Mouse (Mus musculus) urinary bladder, adult 18-20 months (tissue): ENCODE results near the gene Vash2.

Experiments
- DNase-seq, 2 experiments: peaks; one replicate each; pipeline ENCODE4 v3.0.0; 2022; ENCODE audit warnings: low spot score in 2 of 2, mixed read lengths in 2 of 2

Vash2 gene

GRCm38 (mm10) chr1:190976887-190977573 is 2.1 kb downstream of the Vash2 start:
- no peak for DNase-seq

DNA sequence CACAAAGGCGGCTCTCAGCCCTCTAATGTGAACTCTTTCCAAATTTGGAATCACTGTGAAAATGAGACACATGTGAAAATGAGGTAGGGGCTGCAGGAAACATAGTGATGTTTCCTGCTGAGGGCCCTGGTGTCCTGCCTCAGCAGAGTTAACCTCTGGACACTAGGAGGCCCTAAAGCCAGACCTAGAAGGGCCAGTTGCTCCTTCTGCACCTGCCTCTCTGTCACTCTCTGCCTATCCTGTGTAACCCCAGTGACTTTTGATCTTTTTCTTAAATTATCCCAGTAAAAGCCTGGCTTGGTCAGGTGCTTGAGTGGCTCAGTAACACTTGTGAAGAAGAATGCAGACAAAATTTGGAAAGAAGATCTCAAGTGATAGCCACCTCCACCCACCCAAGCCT is 4.3 kb downstream of the Vash2 start:
- DNase-seq = no peak

GRCm38 (mm10) chr1:190974191-190974590 is 4.9 kb downstream of the Vash2 start:
- no peak for DNase-seq

DNA sequence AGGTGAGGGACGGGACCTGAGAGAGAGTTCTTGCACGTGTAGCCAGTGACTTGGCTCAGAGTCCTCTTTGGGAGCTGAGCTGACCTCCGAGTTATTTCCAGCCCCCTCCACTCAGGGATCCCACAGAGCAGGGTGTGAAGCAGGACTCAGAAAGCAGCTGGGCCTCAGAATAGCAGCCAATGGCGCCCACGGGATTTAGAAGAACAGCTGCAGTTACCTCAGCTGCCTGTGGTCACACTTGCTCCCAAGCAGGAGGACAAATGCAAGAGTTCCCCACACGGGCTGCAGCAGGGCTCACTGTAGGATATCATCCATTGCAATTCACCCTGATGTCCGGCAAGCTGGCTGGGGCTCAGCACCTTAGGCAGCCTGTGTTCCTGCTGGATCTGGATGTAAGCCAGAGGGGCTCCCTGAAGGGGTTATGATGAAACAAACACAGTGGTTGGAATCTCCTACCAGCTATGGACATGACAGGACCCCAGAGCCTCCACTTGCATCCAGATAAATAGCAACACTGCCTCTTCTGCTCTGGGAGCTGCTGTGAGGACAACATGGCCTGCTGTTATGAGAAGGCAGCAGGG is 6.4 kb downstream of the Vash2 start:
- no peak for DNase-seq

DNA sequence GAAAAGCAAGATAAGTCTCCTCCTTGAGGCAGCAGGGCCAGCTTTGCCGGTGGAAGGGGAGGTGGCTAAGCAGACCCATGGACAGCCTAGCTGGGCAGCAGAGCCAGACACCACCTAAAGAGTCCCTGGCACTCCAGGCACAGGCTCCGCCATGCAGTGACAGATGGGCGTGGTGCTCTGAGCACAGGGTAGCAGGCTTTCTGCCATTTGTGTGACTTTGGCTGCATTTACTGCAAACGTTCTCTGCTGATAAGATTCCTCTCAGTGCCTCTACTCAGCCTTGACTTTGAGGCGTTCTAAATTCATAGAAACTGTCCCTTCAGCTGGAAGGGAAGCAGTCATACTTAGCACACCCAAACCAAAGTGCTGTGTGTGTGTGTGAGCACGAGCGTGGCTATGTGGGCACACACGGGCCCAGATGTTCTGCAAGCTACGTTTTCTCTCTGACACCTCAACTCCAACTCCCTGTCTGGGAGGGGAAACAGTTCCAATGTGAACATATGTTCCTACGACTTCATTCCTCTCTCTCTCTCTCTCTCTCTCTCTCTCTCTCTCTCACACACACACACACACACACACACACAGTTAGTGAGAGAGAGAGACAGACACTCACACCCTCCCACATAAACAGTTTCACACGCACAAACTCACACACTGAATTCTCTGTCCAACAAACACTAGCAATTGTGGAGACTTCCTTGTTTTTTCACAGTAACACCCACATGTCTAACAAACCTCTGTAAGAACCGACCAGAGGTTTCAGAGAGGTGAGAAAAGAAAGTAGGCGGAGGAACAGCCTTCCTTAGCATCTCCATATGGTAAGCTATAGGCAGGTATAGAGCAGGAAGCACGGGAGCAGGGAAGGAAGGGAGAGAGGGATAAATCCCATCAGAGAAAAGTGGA is 7.1 kb downstream of the Vash2 start:
- DNase-seq = no peak

- DNase-seq = no peak
These were observed 11.1 kb downstream of the Vash2 start for GRCm38 (mm10) chr1:190968010-190968409.

GRCm38 (mm10) chr1:190964992-190965780 is 13.9 kb downstream of the Vash2 start:
- no peak for DNase-seq

- no peak for DNase-seq
These were observed 16.3 kb downstream of the Vash2 start for GRCm38 (mm10) chr1:190962760-190963159.

GRCm38 (mm10) chr1:190958821-190959220 is 20.3 kb downstream of the Vash2 start:
- no peak for DNase-seq

GRCm38 (mm10) chr1:190953009-190953408 is 26.1 kb downstream of the Vash2 start:
- DNase-seq = no peak

GRCm38 (mm10) chr1:190951014-190951413 is 28.1 kb downstream of the Vash2 start:
- DNase-seq = no peak

GRCm38 (mm10) chr1:190948846-190949245 is 30.2 kb downstream of the Vash2 start:
- no peak for DNase-seq

DNA sequence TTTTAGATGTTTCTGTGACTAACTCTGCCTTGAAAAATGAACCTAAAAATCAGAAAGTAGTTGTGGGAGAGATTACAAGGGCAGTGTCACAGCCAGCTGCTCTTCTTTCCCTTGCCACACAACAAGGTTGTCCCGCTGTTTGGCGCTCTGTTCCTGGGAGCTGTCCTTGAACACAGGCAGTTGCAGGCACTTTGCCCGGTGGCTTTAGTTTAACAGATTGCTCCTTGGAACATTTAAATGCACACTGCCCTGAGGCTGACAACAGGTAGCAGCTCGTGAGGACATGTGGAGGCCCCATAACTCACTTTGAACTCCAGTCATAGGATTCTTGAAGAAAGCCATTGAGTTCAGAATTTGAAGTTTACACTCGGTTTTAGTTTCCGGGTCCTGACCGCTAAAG is 30.7 kb downstream of the Vash2 start:
- DNase-seq = no peak

DNA sequence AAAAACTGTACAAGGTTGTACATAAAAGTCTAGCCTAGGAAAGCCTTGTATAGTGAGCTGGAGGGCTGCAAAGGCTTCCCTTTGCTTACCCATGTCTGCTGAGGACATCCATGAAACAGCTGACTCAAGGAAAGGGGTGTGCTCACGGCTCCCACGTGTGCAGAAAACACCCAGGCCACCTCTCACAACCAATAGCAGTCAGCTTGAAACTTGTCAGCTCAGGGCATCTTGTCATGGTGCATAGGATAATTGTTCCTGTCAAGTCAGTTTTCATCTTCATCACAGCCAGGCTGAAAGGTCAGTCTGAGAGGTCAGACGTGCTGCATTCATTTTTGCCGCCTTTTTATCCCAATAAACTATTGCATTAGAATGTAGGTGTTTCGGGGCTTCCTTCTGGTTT is 31.1 kb downstream of the Vash2 start:
- no peak for DNase-seq

DNA sequence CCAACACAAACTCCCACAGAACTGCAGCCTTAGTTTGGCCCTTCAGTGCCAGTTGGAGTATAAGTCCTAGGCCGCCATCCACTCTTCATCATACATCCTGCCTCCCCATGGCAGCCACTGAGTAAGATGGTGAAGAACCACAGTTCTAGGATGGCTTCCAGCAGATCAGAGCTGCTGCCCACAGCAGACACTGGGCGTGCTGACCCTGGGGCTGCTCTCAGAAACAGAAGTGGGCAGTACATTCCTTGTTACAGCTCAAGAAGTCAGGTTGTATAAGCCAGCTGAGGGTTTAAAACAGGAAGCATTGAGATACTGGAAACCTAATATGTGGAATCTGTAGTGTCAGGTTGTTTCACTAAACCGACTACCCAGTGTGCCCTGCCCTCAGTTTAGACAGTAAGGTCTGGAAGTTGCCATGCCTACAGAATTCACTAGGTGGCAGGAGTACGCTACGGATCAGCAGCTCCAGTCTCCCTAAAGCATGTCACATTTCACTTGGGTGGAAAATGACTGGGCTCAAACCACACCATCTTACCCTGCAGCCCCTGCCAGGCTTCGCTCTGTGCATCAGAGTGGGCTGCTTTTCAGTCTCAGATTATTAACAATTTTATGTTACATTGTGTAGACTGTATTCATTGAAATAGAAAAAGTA is 34.9 kb downstream of the Vash2 start:
- DNase-seq = peak; percentile 13 to 59

DNA sequence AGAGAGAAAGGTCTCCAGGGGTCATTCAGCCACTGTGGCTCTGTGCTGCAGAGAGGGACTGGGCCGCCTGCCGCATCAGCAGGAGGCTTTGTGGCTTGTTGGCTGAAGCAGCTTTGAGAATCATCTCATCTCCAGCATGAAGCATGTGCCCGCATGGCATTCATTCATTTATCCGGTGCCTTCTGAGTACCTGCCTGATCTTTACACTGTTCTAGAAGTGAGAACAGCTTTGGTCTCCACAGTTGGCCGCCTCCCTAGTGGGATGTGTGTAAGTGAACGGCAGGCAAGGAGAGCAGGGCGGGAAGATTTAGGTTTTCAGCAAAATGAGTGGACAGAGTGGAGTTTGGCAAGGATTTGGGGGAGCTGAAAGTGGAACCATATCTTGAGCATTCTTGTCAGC is 39.3 kb downstream of the Vash2 start:
- no peak for DNase-seq

- no peak for DNase-seq
These were observed 48.9 kb downstream of the Vash2 start for GRCm38 (mm10) chr1:190930181-190930580.

GRCm38 (mm10) chr1:190929010-190929695 is 49.9 kb downstream of the Vash2 start:
- DNase-seq = peak; percentile 35 to 41

DNA sequence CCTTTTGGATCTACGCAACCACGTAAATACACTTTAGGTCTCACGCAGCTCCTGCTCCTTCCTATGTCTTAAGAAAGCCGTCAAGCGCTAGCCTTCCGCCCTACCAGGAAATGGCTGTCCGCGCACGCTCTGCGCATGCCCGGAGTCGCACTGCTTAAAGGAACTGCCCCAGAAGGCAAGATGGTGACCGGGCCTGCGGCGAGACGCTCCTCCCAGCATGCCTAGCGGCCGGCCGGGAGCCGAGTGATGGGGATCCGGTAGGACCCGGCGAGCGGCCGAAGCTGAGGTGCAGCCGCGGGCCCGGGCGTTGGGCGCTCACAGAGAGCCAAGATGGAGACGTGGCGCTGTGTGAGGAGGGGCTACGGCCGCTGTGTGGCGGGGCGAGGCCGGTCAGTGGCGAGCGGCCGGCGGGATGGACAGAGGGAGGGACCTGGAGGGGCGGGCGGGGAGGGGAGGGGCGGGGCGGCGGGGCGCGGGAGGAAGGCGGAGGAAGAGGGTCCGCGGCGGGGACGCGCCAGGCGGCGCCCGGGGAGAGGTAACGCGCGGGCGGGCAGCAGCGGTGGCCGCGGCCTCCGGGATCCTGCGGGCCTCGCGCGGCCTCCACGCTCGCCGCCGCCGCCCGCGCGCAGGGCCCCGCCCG is 50.6 kb downstream of the Vash2 start:
- peak; percentile 96 to 97 for DNase-seq

GRCm38 (mm10) chr1:190927751-190928369 is 51.2 kb downstream of the Vash2 start:
- no peak for DNase-seq
